Mouse (Mus musculus): Measurements from ENCODE around the gene Aldh1a1.

- no peak for TF ChIP-seq POLR2A (IDR thresholded peaks at IDR 0.05; ENCODE audit: low read depth, low read length)
- no peak for TF ChIP-seq CTCF (IDR thresholded peaks at IDR 0.05; ENCODE audit: extremely low read depth, insufficient read length, insufficient replicate concordance, low read depth, low read length)
Measured at GRCm38 (mm10) chr19:20559952-20560351, 67.4 kb downstream of the Aldh1a1 start.
